Mouse (Mus musculus): ENCODE measurements around the gene Tiam2. TPM values are rescaled to one million over a fixed set of nuclear protein-coding genes. Genes with fewer than 3 reads are reported as not detected.
"Not testable (repeated sequence)": the region's sequence is repeated elsewhere in the genome, so short reads cannot be mapped to it uniquely, and the experiment has no call there.

Gene Tiam2
- total and polyA plus RNA-seq, 3 experiments, result 5.9 to 9.5 (median 9.4) TPM

DNA sequence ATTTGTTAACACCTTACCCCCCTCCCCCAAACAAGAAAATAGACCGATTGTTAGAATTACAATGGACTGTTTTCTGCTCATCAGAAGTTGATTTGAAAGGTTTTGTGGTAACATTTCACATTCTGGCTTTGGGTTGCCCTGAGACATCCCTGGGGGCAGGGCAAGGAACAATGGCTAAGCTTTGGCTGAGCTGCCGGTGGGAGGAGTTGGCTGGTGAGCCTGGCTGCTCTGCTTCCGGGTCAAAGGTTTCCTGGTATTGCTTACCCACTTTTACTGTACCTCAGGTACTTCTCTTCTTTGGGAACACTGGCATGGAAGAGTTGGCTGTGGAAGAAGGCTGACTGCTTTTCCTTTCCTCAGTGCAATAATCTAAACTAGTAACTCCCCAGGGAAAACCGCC lies 25.3 kb downstream of the Tiam2 start:
- H3K4me2 ChIP-seq (ENCODE audit: insufficient read depth, low read depth, poor library complexity, severe bottlenecking), result no peak overlapping the region
- H3K36me3 ChIP-seq (replicated peaks in 1 of 2; ENCODE audit: control insufficient read depth in 1 of 2, insufficient read depth in 1 of 2, low read length in 1 of 2), result no peaks in the 10 kb centered on the region
- no peak for DNase-seq (ENCODE audit: extremely low read depth)
- H3K9ac ChIP-seq (ENCODE audit: insufficient read depth, low read depth), result no peak overlapping the region
- in situ Hi-C loops (cut with MboI; ENCODE audit: low pct_ligation_motif_present, low pct_unique_long_range_greater_than_20kb, low sequenced_read_pairs) (no loop called here), dilution Hi-C loops (cut with MboI; ENCODE audit: extremely low pct_ligation_motif_present, extremely low pct_unique_long_range_greater_than_20kb, low sequenced_read_pairs) (no loop called here)
- H3K4me3 ChIP-seq (replicated peaks in 1 of 3; ENCODE audit: low read depth in 2 of 3, low read length in 2 of 3, poor library complexity in 1 of 3), result no peak overlapping the region
- no peak overlapping the region for H3K27ac ChIP-seq (ENCODE audit: insufficient read depth, low read depth)
- no peak for TF ChIP-seq TCF12 (IDR thresholded peaks at IDR 0.05; ENCODE audit: low read depth, low read length)
- no peak for TF ChIP-seq CTCF (conservative IDR thresholded peaks at IDR 0.05 in 1 of 2, IDR thresholded peaks at IDR 0.05 in 1 of 2; ENCODE audit: low read depth in 2 of 2, low read length in 2 of 2)
- no peak for TF ChIP-seq UBTF (IDR thresholded peaks at IDR 0.05; ENCODE audit: low read depth, low read length)
- no peak for TF ChIP-seq MAX (IDR thresholded peaks at IDR 0.05; ENCODE audit: low read length)
- TF ChIP-seq ZMIZ1 (IDR thresholded peaks at IDR 0.05; ENCODE audit: low read depth, low read length), result no peak
- no peaks in the 10 kb centered on the region for H3K9me3 ChIP-seq (replicated peaks; ENCODE audit: low read length)
- H3K4me1 ChIP-seq (ENCODE audit: control insufficient read depth in 1 of 2, insufficient read depth in 2 of 2), result peaks cover 5 to 16% of the 10 kb centered on the region in 2 experiments
- H3K27me3 ChIP-seq (replicated peaks), result no peaks in the 10 kb centered on the region
- no peaks in the 10 kb centered on the region for H3K79me2 ChIP-seq (replicated peaks; ENCODE audit: control insufficient read depth, extremely low read depth, insufficient read depth, poor library complexity, severe bottlenecking)

DNA sequence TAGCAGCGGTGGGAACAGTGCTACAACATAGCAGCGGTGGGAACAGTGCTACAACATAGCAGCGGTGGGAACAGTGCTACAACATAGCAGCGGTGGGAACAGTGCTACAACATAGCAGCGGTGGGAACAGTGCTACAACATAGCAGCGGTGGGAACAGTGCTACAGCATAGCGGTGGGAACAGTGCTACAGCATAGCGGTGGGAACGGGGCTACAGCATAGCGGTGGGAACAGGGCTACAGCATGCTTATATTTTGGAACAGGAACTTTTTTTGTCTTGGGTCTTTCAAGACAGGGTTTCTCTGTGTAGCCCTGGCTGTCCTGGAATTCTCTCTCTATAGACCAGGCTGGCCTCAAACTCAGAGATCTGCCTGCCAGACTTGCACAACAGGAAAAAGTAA lies 26.8 kb downstream of the Tiam2 start:
- H3K4me3 ChIP-seq (replicated peaks in 1 of 3; ENCODE audit: low read depth in 2 of 3, low read length in 2 of 3, poor library complexity in 1 of 3); DNase-seq (ENCODE audit: extremely low read depth); in situ Hi-C loops (cut with MboI; ENCODE audit: low pct_ligation_motif_present, low pct_unique_long_range_greater_than_20kb, low sequenced_read_pairs): not testable (repeated sequence)

DNA sequence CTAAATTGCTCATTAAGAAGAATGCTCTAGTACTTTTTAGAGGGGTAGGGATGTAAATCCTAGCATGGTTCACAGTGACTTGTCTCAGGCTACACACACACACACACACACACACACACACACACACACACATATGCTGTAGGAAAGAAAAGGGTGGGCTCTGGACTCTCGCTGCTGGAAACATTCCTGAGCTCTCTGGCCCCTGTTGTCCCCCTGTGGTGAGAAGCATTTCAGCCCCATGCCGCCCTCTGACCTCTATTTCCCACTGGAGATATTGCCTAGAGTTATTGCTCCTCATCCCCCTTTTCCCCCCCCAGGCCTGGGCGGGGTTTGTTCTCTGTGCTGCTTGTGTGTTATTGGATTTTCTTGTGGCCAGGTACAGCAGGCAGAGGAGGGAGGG lies 28.5 kb downstream of the Tiam2 start:
- TF ChIP-seq JUND (conservative IDR thresholded peaks at IDR 0.05; ENCODE audit: low read depth, low read length), result no peak
- TF ChIP-seq ELF1 (IDR thresholded peaks at IDR 0.05; ENCODE audit: low read depth, low read length), result no peak
- no peak for TF ChIP-seq KAT2A (IDR thresholded peaks at IDR 0.05; ENCODE audit: insufficient replicate concordance, low read length)
- no peak for TF ChIP-seq TCF12 (IDR thresholded peaks at IDR 0.05; ENCODE audit: low read depth, low read length)
- TF ChIP-seq USF1 (IDR thresholded peaks at IDR 0.05; ENCODE audit: low read depth, low read length), result no peak
- TF ChIP-seq CTCF (conservative IDR thresholded peaks at IDR 0.05 in 1 of 2, IDR thresholded peaks at IDR 0.05 in 1 of 2; ENCODE audit: low read depth in 2 of 2, low read length in 2 of 2), result no peak
- no peak for TF ChIP-seq BHLHE40 (IDR thresholded peaks at IDR 0.05; ENCODE audit: low read depth, low read length)
- TF ChIP-seq ZMIZ1 (IDR thresholded peaks at IDR 0.05; ENCODE audit: low read depth, low read length), result no peak
- no peak for TF ChIP-seq ZKSCAN1 (IDR thresholded peaks at IDR 0.05; ENCODE audit: borderline replicate concordance, low read depth, low read length)
- TF ChIP-seq CHD2 (IDR thresholded peaks at IDR 0.05; ENCODE audit: low read length), result no peak
- TF ChIP-seq USF2 (conservative IDR thresholded peaks at IDR 0.05; ENCODE audit: low read depth, low read length), result no peak
- TF ChIP-seq TBP (conservative IDR thresholded peaks at IDR 0.05; ENCODE audit: low read depth, low read length), result no peak
- TF ChIP-seq CHD1 (IDR thresholded peaks at IDR 0.05; ENCODE audit: low read depth, low read length), result no peak
- TF ChIP-seq ZC3H11A (IDR thresholded peaks at IDR 0.05; ENCODE audit: low read depth, low read length), result no peak
- no peak for TF ChIP-seq SIN3A (IDR thresholded peaks at IDR 0.05; ENCODE audit: low read length)
- TF ChIP-seq RAD21 (IDR thresholded peaks at IDR 0.05; ENCODE audit: low read depth, low read length), result no peak
- no peak for TF ChIP-seq JUN (IDR thresholded peaks at IDR 0.05; ENCODE audit: insufficient read depth, low read depth, low read length)
- no peak for TF ChIP-seq MAX (IDR thresholded peaks at IDR 0.05; ENCODE audit: low read length)
- no peak for TF ChIP-seq NRF1 (IDR thresholded peaks at IDR 0.05; ENCODE audit: low read depth, low read length)
- no peak for TF ChIP-seq HCFC1 (IDR thresholded peaks at IDR 0.05; ENCODE audit: low read depth, low read length)
- no peak overlapping the region for H3K27ac ChIP-seq (ENCODE audit: insufficient read depth, low read depth)
- H3K27me3 ChIP-seq (replicated peaks), result no peaks in the 10 kb centered on the region
- DNase-seq (ENCODE audit: extremely low read depth), result no peak
- H3K9me3 ChIP-seq (replicated peaks; ENCODE audit: low read length), result no peaks in the 10 kb centered on the region
- H3K9ac ChIP-seq (ENCODE audit: insufficient read depth, low read depth), result no peak overlapping the region
- in situ Hi-C loops (cut with MboI; ENCODE audit: low pct_ligation_motif_present, low pct_unique_long_range_greater_than_20kb, low sequenced_read_pairs), result no loop called here
- no peak overlapping the region for H3K4me3 ChIP-seq (replicated peaks in 1 of 3; ENCODE audit: low read depth in 2 of 3, low read length in 2 of 3, poor library complexity in 1 of 3)
- peaks cover 8 to 25% of the 10 kb centered on the region in 2 experiments for H3K4me1 ChIP-seq (ENCODE audit: control insufficient read depth in 1 of 2, insufficient read depth in 2 of 2)
- H3K79me2 ChIP-seq (replicated peaks; ENCODE audit: control insufficient read depth, extremely low read depth, insufficient read depth, poor library complexity, severe bottlenecking), result no peaks in the 10 kb centered on the region
- H3K36me3 ChIP-seq (replicated peaks in 1 of 2; ENCODE audit: control insufficient read depth in 1 of 2, insufficient read depth in 1 of 2, low read length in 1 of 2), result no peaks in the 10 kb centered on the region
- no peak overlapping the region for H3K4me2 ChIP-seq (ENCODE audit: insufficient read depth, low read depth, poor library complexity, severe bottlenecking)
- dilution Hi-C loops (cut with MboI; ENCODE audit: extremely low pct_ligation_motif_present, extremely low pct_unique_long_range_greater_than_20kb, low sequenced_read_pairs), result no loop called here

More for the DNA sequence above, 26.8 kb downstream of the Tiam2 start:
- H3K27ac ChIP-seq (ENCODE audit: insufficient read depth, low read depth); H3K36me3 ChIP-seq (replicated peaks in 1 of 2; ENCODE audit: control insufficient read depth in 1 of 2, insufficient read depth in 1 of 2, low read length in 1 of 2); dilution Hi-C loops (cut with MboI; ENCODE audit: extremely low pct_ligation_motif_present, extremely low pct_unique_long_range_greater_than_20kb, low sequenced_read_pairs); H3K9me3 ChIP-seq (replicated peaks; ENCODE audit: low read length); H3K4me2 ChIP-seq (ENCODE audit: insufficient read depth, low read depth, poor library complexity, severe bottlenecking); H3K27me3 ChIP-seq (replicated peaks); H3K79me2 ChIP-seq (replicated peaks; ENCODE audit: control insufficient read depth, extremely low read depth, insufficient read depth, poor library complexity, severe bottlenecking); H3K9ac ChIP-seq (ENCODE audit: insufficient read depth, low read depth): not testable (repeated sequence)
- H3K4me1 ChIP-seq (ENCODE audit: control insufficient read depth in 1 of 2, insufficient read depth in 2 of 2), result peaks cover 8 to 17% of the 10 kb centered on the region in 2 experiments
